Mouse (Mus musculus) erythroblast, embryonic 14.5 days (primary cell): ENCODE data around the gene Cebpg.

ENCODE experiments used
- GATA1 ChIP-seq: IDR thresholded peaks from 2 replicates; pipeline ENCODE4 v1.6.1; 2012; ENCODE audit warnings: low read length, inconsistent platforms, mixed read lengths
- TAL1 ChIP-seq: IDR thresholded peaks from 3 replicates; pipeline ENCODE4 v1.6.1; 2012; ENCODE audit warnings: low read length, inconsistent platforms, mixed read lengths

DNA sequence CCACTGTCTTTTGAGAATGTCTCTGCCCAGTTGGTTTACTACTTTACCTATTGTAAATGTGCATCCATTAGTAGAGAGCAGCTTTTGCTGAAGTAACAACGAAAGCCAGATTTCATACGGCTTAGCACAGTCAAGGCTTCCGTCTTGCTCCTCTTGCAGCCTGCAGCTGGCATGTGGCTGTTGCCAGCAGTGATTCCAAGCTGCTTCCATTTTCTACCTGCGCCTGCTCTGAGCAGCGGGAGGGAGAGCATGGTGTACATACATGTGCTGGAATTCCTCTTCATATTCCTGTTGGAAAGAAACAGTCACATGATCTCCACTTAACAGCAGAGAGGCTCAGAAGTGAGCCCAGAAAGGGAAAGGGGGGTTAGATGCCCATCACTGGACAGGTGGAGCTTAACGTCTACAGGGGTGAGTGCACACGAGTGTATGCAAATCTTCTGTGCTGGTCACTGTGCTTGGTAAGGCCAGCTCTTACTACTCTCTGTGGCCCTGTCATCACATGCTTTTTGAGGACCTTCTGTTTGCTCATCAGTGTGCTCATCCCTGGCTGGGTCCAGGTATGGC lies 53.1 kb downstream of the Cebpg start:
- TF ChIP-seq GATA1, result no peak
- TF ChIP-seq TAL1, result no peak
